In the genomic region with DNA sequence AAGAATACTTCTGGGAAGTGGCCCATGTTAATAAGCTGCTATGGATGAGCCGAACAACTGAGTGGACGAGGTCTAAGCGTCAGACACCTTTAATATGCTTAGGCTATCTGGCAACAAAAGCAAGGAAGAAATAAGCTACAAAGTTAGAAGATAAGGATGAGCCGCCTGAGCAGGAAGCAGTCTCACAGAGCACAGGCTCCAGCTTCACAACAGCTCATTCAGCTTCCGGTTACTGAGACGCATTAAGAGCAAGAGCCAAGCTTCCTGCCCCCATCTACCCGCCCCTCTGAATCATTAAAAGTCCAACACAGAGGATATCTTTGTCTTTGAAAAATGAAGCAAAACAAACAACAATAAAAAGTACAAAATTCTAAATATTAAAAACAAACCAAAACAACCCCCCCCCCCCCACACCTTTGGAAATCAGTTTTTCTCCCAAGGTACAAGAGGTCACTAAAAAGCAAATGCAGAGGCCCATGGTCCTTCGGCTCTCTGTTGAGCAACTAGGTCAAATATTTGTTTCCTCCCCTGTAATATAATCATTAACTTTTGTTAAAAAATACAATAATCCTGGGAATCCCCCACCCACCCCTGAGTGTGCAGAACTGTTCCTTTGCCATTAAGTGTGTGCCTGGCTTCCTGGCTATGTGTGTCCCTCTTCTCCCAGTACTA, we compare ENCODE assay signal across 21 mouse cellular contexts. TPM values are rescaled to one million over a fixed set of nuclear protein-coding genes. Genes with fewer than 3 reads are reported as not detected.
A peak's percentile ranks its signal among the peaks of the same experiment; 100 is the strongest.
DNase-seq lines count a peak whose midpoint lies in the region; ATAC-seq and TF ChIP-seq lines count a peak whose summit lies in the region.
"Had no signal": no experiment of that assay in that cellular context is flagged by ENCODE, and none has a peak within 500 bp of the region (broad histone marks: within the 10 kb centered on the region; RNA-seq: fewer than 3 reads in every experiment).

No protein-coding gene starts in this region.

- ATAC-seq in kidney, embryonic 15.5 days (replicated peaks; ENCODE audit: low FRiP score) = no peak
- ATAC-seq in intestine, embryonic 14.5 days (replicated peaks; ENCODE audit: low FRiP score, low TSS enrichment, low read depth) = peak; percentile 70; the same call in 1 of the 2 replicates
- peak; percentile 68 for ATAC-seq in liver, embryonic 15.5 days (ENCODE audit: insufficient read depth)
- ATAC-seq: forebrain, embryonic 14.5 days; hindbrain, embryonic 16.5 days had no signal

- H3K9me3 ChIP-seq in kidney, embryonic 15.5 days (replicated peaks) = no peaks in the 10 kb centered on the region
- H3K9me3 ChIP-seq in intestine, embryonic 14.5 days (ENCODE audit: control insufficient read depth, low read length) = no peaks in the 10 kb centered on the region
- no peaks in the 10 kb centered on the region for H3K9me3 ChIP-seq in liver, embryonic 15.5 days (replicated peaks)
- no peaks in the 10 kb centered on the region for H3K9me3 ChIP-seq in midbrain, embryonic 10.5 days (replicated peaks)
- H3K9me3 ChIP-seq: embryonic facial prominence, embryonic 10.5 days; heart, embryonic 12.5 days; limb, embryonic 12.5 days had no signal

- TF ChIP-seq CTCF in kidney, adult 2 months (conservative IDR thresholded peaks at IDR 0.05; ENCODE audit: insufficient read depth, insufficient read length, low read depth, low read length) = no peak

- no peak overlapping the region; the same call in 1 of the 2 replicates for H3K27ac ChIP-seq in kidney, adult 2 months (ENCODE audit: insufficient read depth, low read depth, low read length)
- H3K27ac ChIP-seq in kidney, embryonic 15.5 days = no peak overlapping the region
- no peak overlapping the region for H3K27ac ChIP-seq in intestine, embryonic 14.5 days (ENCODE audit: low read depth)
- peak overlapping the region; percentile 60 for H3K27ac ChIP-seq in liver, embryonic 15.5 days (replicated peaks)
- H3K27ac ChIP-seq in midbrain, embryonic 10.5 days (replicated peaks) = no peak overlapping the region
- H3K27ac ChIP-seq: embryonic facial prominence, embryonic 10.5 days; limb, embryonic 12.5 days had no signal

- DNase-seq in kidney, adult 2 months = peak; percentile 67
- no peak for DNase-seq in intestine, embryonic 14.5 days (ENCODE audit: low spot score)
- peak; percentile 18 for DNase-seq in kidney, postnatal 14 days
- DNase-seq in urinary bladder, adult 2 months (ENCODE audit: low spot score) = no peak
- DNase-seq in adrenal gland, postnatal 10 days = no peak
- no peak for DNase-seq in midbrain, embryonic 10.5 days (ENCODE audit: low spot score)
- DNase-seq: adrenal gland, postnatal 14 days; cerebellum, adult 11-12 months; cerebellum, postnatal 36 days; heart, postnatal 4 days; midbrain, embryonic 14.5 days; thymus, adult 18-20 months had no signal

- no peak overlapping the region for H3K4me2 ChIP-seq in kidney, embryonic 15.5 days
- no peak overlapping the region for H3K4me2 ChIP-seq in intestine, embryonic 14.5 days (ENCODE audit: low read length)
- H3K4me2 ChIP-seq in liver, embryonic 15.5 days = no peak overlapping the region
- H3K4me2 ChIP-seq: heart, embryonic 12.5 days; limb, embryonic 12.5 days had no signal

- no peak overlapping the region for H3K4me3 ChIP-seq in kidney, adult 2 months (ENCODE audit: insufficient read depth, low read depth, low read length)
- H3K4me3 ChIP-seq in kidney, embryonic 15.5 days (replicated peaks) = no peak overlapping the region
- no peak overlapping the region for H3K4me3 ChIP-seq in intestine, embryonic 14.5 days (ENCODE audit: low read depth, low read length)
- H3K4me3 ChIP-seq in liver, embryonic 15.5 days (replicated peaks) = no peak overlapping the region
- no peak overlapping the region for H3K4me3 ChIP-seq in midbrain, embryonic 10.5 days
- H3K4me3 ChIP-seq: embryonic facial prominence, embryonic 10.5 days; erythroblast, embryonic 14.5 days; heart, embryonic 12.5 days; limb, embryonic 12.5 days; myocyte had no signal

- no peak overlapping the region for H3K9ac ChIP-seq in kidney, embryonic 15.5 days
- H3K9ac ChIP-seq in intestine, embryonic 14.5 days (ENCODE audit: low read length) = no peak overlapping the region
- no peak overlapping the region for H3K9ac ChIP-seq in liver, embryonic 15.5 days
- H3K9ac ChIP-seq: heart, embryonic 12.5 days; limb, embryonic 12.5 days had no signal

- TF ChIP-seq POLR2A in kidney, adult 2 months (IDR thresholded peaks at IDR 0.05; ENCODE audit: low read depth, low read length) = no peak

- no peaks in the 10 kb centered on the region; the same call in 1 of the 2 replicates for H3K4me1 ChIP-seq in kidney, adult 2 months (ENCODE audit: control insufficient read depth, insufficient read depth, low read length)
- H3K4me1 ChIP-seq in kidney, embryonic 15.5 days = no peaks in the 10 kb centered on the region
- H3K4me1 ChIP-seq in intestine, embryonic 14.5 days (replicated peaks; ENCODE audit: control insufficient read depth, insufficient read depth, low read length) = no peaks in the 10 kb centered on the region
- peaks cover 9% of the 10 kb centered on the region for H3K4me1 ChIP-seq in liver, embryonic 15.5 days (replicated peaks)
- no peaks in the 10 kb centered on the region for H3K4me1 ChIP-seq in midbrain, embryonic 10.5 days
- H3K4me1 ChIP-seq: embryonic facial prominence, embryonic 10.5 days; heart, embryonic 12.5 days; limb, embryonic 12.5 days had no signal

- no peaks in the 10 kb centered on the region for H3K27me3 ChIP-seq in kidney, adult 2 months (replicated peaks; ENCODE audit: control insufficient read depth, insufficient read depth, low read length)
- no peaks in the 10 kb centered on the region for H3K27me3 ChIP-seq in kidney, embryonic 15.5 days
- no peaks in the 10 kb centered on the region for H3K27me3 ChIP-seq in intestine, embryonic 14.5 days (replicated peaks; ENCODE audit: control insufficient read depth, insufficient read depth, low read length)
- no peaks in the 10 kb centered on the region for H3K27me3 ChIP-seq in liver, embryonic 15.5 days
- H3K27me3 ChIP-seq in midbrain, embryonic 10.5 days (ENCODE audit: low read depth, poor library complexity, severe bottlenecking) = no peaks in the 10 kb centered on the region
- H3K27me3 ChIP-seq: heart, embryonic 12.5 days; limb, embryonic 12.5 days had no signal

- H3K36me3 ChIP-seq in kidney, adult 2 months (ENCODE audit: control insufficient read depth, insufficient read depth, low read length) = no peaks in the 10 kb centered on the region; the same call in 1 of the 2 replicates
- peaks cover 28% of the 10 kb centered on the region for H3K36me3 ChIP-seq in kidney, embryonic 15.5 days
- peaks cover 29% of the 10 kb centered on the region for H3K36me3 ChIP-seq in intestine, embryonic 14.5 days (ENCODE audit: control insufficient read depth, insufficient read depth, low read length)
- H3K36me3 ChIP-seq in liver, embryonic 15.5 days (replicated peaks) = peaks cover 23% of the 10 kb centered on the region
- peaks cover 50% of the 10 kb centered on the region for H3K36me3 ChIP-seq in midbrain, embryonic 10.5 days

- WGBS in kidney, adult 2 months = 43% methylated on average over 8 of the region's 8 CpGs
- WGBS in kidney, embryonic 15.5 days = 79% methylated on average over 8 of the region's 8 CpGs
- 64% methylated on average over 8 of the region's 8 CpGs for WGBS in intestine, embryonic 14.5 days
- WGBS in liver, embryonic 15.5 days (ENCODE audit: insufficient replicate concordance) = 60% methylated on average over 8 of the region's 8 CpGs
- 89% methylated on average over 8 of the region's 8 CpGs for WGBS in midbrain, embryonic 10.5 days

RNA-seq across cellular contexts. Expression of a gene that starts 14.1 kb away (rescaled TPM):
- 0.57 and 0.80 TPM in 2 replicates for polyA plus RNA-seq in kidney, adult 2 months (2012; rRNA removed)
- 1.9 and 3.2 TPM in 2 replicates for polyA plus RNA-seq in kidney, embryonic 15.5 days (2015; fragmentation: Nextera tagmentation; extraction: Ambion mirVana)
- 0.19 and 0.22 TPM in 2 replicates for polyA plus RNA-seq in intestine, embryonic 14.5 days (2014; fragmentation: Nextera tagmentation; extraction: Ambion mirVana)
- 194 and 213 TPM in 2 replicates for polyA plus RNA-seq in liver, embryonic 15.5 days (2015; fragmentation: Nextera tagmentation; extraction: Ambion mirVana)
- 0.19 and 0.24 TPM in 2 replicates for polyA plus RNA-seq in urinary bladder, adult 2 months (2012; rRNA removed)
- total RNA-seq in adrenal gland, postnatal 10 days (2021) = 100 to 1,000 TPM in 1 of 2 experiments, 10 to 100 TPM in 1; 50.5 to 111 TPM
- polyA plus RNA-seq in midbrain, embryonic 10.5 days (2016; fragmentation: Nextera tagmentation; extraction: Ambion mirVana) = 0.09 and 0.29 TPM in 2 replicates
- polyA plus RNA-seq: erythroblast, embryonic 14.5 days had no signal

Comparison
In these comparisons a context has a peak if more than half of its experiments do, and no peak if none do; other contexts are left out.
1. DNase-seq: peak in kidney, adult 2 months (single experiment) and kidney, postnatal 14 days (single experiment); none in intestine, embryonic 14.5 days (single experiment), urinary bladder, adult 2 months (single experiment), adrenal gland, postnatal 10 days (single experiment) and midbrain, embryonic 10.5 days (single experiment).
2. RNA of a gene that starts 14.1 kb away (polyA plus RNA-seq): 194 to 213 TPM in liver, embryonic 15.5 days; 1.9 to 3.2 TPM in kidney, embryonic 15.5 days, 0.57 to 0.80 TPM in kidney, adult 2 months, 0.19 to 0.22 TPM in intestine, embryonic 14.5 days, 0.19 to 0.24 TPM in urinary bladder, adult 2 months and 0.09 to 0.29 TPM in midbrain, embryonic 10.5 days; every median in the first group is over 10 times any median in the second.